Mouse (Mus musculus) CH12.LX (cell line): ENCODE data around the gene Ppp1r9b. TPM values are rescaled to one million over a fixed set of nuclear protein-coding genes. Genes with fewer than 3 reads are reported as not detected.

Experiments used
- DNase-seq: peaks from one replicate; pipeline ENCODE4 v3.0.0-alpha.2; 2013; ENCODE audit errors: extremely low read depth
- H3K27ac ChIP-seq: 2 replicates; pipeline ENCODE4 v1.5.1; 2012; ENCODE audit warnings: low read depth, mild to moderate bottlenecking, control low read depth, moderate library complexity; ENCODE audit not compliant: insufficient read depth
- H3K27me3 ChIP-seq: replicated peaks from 2 replicates; pipeline ENCODE3; 2012; ENCODE audit warnings: inconsistent platforms
- H3K36me3 ChIP-seq, 2 experiments: replicated peaks in 1 of 2; 2 replicates each; pipeline versions ENCODE3 to v1.6.1; 2012; ENCODE audit warnings: inconsistent platforms in 1 of 2, low read length in 1 of 2, mild to moderate bottlenecking in 1 of 2, mixed read lengths in 1 of 2, moderate library complexity in 1 of 2; ENCODE audit not compliant: control insufficient read depth in 1 of 2, insufficient read depth in 1 of 2
- H3K4me1 ChIP-seq, 2 experiments: 2 replicates each; pipeline ENCODE4 v1.6.1; 2012; ENCODE audit warnings: inconsistent platforms in 1 of 2, moderate library complexity in 1 of 2; ENCODE audit not compliant: insufficient read depth in 2 of 2, control insufficient read depth in 1 of 2
- H3K4me2 ChIP-seq: 2 replicates; pipeline ENCODE4 v1.6.1; 2012; ENCODE audit warnings: low read depth, mild to moderate bottlenecking, control low read depth; ENCODE audit not compliant: poor library complexity, insufficient read depth, severe bottlenecking
- H3K4me3 ChIP-seq, 3 experiments: fragments of 150-350 bp in 1 of 3; sonication (generic) in 1 of 3; replicated peaks in 1 of 3; 2 replicates each; pipeline versions ENCODE3 to v1.5.1; 2011 to 2012; ENCODE audit warnings: low read depth in 2 of 3, low read length in 2 of 3, mild to moderate bottlenecking in 2 of 3, moderate library complexity in 2 of 3, control low read depth in 1 of 3, improper control_type of control experiment in 1 of 3, inconsistent platforms in 1 of 3, mixed read lengths in 1 of 3; ENCODE audit not compliant: poor library complexity in 1 of 3
- H3K79me2 ChIP-seq: replicated peaks from 2 replicates; pipeline ENCODE4 v1.6.1; 2012; ENCODE audit warnings: mild to moderate bottlenecking, moderate library complexity; ENCODE audit not compliant: control insufficient read depth, poor library complexity, insufficient read depth, severe bottlenecking; ENCODE audit errors: extremely low read depth
- H3K9ac ChIP-seq: 2 replicates; pipeline ENCODE4 v1.6.1; 2012; ENCODE audit warnings: low read depth, mild to moderate bottlenecking, control low read depth, moderate library complexity; ENCODE audit not compliant: insufficient read depth
- H3K9me3 ChIP-seq: replicated peaks from 2 replicates; pipeline ENCODE3; 2012; ENCODE audit warnings: low read length, inconsistent platforms, mixed read lengths
- BHLHE40 ChIP-seq: IDR thresholded peaks from 2 replicates; pipeline ENCODE4 v1.6.1; 2011; ENCODE audit warnings: mild to moderate bottlenecking, low read depth, low read length, improper control_type of control experiment
- CHD1 ChIP-seq: IDR thresholded peaks from 2 replicates; pipeline ENCODE4 v1.6.1; 2012; ENCODE audit warnings: low read depth, low read length, improper control_type of control experiment, inconsistent platforms
- CHD2 ChIP-seq: IDR thresholded peaks from 2 replicates; pipeline ENCODE4 v1.6.1; 2011; ENCODE audit warnings: low read length, improper control_type of control experiment
- CTCF ChIP-seq, 2 experiments: IDR thresholded peaks in 1 of 2; conservative IDR thresholded peaks in 1 of 2; 2 replicates each; pipeline ENCODE4 v1.5.1; 2011 to 2012; ENCODE audit warnings: low read depth in 2 of 2, low read length in 2 of 2, improper control_type of control experiment in 1 of 2, inconsistent platforms in 1 of 2, mild to moderate bottlenecking in 1 of 2, moderate library complexity in 1 of 2
- E2F4 ChIP-seq: IDR thresholded peaks from 2 replicates; pipeline ENCODE4 v1.6.1; 2011; ENCODE audit warnings: low read depth, low read length, improper control_type of control experiment; ENCODE audit not compliant: insufficient replicate concordance
- ELF1 ChIP-seq: IDR thresholded peaks from 2 replicates; pipeline ENCODE4 v1.6.1; 2014; ENCODE audit warnings: low read depth, mild to moderate bottlenecking, inconsistent platforms, low read length, improper control_type of control experiment
- EP300 ChIP-seq: IDR thresholded peaks from 2 replicates; pipeline ENCODE4 v1.6.1; 2011; ENCODE audit warnings: low read length, improper control_type of control experiment
- ETS1 ChIP-seq: conservative IDR thresholded peaks from 2 replicates; pipeline ENCODE4 v1.6.1; 2012; ENCODE audit warnings: low read depth, mild to moderate bottlenecking, inconsistent platforms, low read length, improper control_type of control experiment, moderate library complexity
- GABPA ChIP-seq: IDR thresholded peaks from 2 replicates; pipeline ENCODE4 v1.6.1; 2012; ENCODE audit warnings: low read depth, low read length, improper control_type of control experiment, inconsistent platforms; ENCODE audit not compliant: insufficient replicate concordance
- HCFC1 ChIP-seq: IDR thresholded peaks from 2 replicates; pipeline ENCODE4 v1.6.1; 2012; ENCODE audit warnings: low read depth, mild to moderate bottlenecking, inconsistent platforms, low read length, improper control_type of control experiment
- IRF4 ChIP-seq: IDR thresholded peaks from 2 replicates; pipeline ENCODE4 v1.6.1; 2014; ENCODE audit warnings: low read depth, mild to moderate bottlenecking, inconsistent platforms, low read length, improper control_type of control experiment
- JUN ChIP-seq: IDR thresholded peaks from 2 replicates; pipeline ENCODE4 v1.6.1; 2011; ENCODE audit warnings: low read depth, mild to moderate bottlenecking, low read length, improper control_type of control experiment, moderate library complexity; ENCODE audit not compliant: insufficient read depth
- JUND ChIP-seq: conservative IDR thresholded peaks from 2 replicates; pipeline ENCODE4 v1.6.1; 2011; ENCODE audit warnings: low read depth, low read length, improper control_type of control experiment
- KAT2A ChIP-seq: IDR thresholded peaks from 2 replicates; pipeline ENCODE4 v1.6.1; 2012; ENCODE audit warnings: low read length, improper control_type of control experiment, inconsistent platforms; ENCODE audit not compliant: insufficient replicate concordance
- MAFK ChIP-seq: IDR thresholded peaks from 2 replicates; pipeline ENCODE4 v1.6.1; 2011; ENCODE audit warnings: low read length, improper control_type of control experiment; ENCODE audit not compliant: insufficient replicate concordance
- MAX ChIP-seq: IDR thresholded peaks from 2 replicates; pipeline ENCODE4 v1.6.1; 2011; ENCODE audit warnings: low read length, improper control_type of control experiment
- MAZ ChIP-seq: IDR thresholded peaks from 2 replicates; pipeline ENCODE4 v1.6.1; 2012; ENCODE audit warnings: low read depth, mild to moderate bottlenecking, inconsistent platforms, low read length, improper control_type of control experiment, moderate library complexity
- MEF2A ChIP-seq: IDR thresholded peaks from 2 replicates; pipeline ENCODE4 v1.6.1; 2014; ENCODE audit warnings: low read depth, mild to moderate bottlenecking, inconsistent platforms, low read length, improper control_type of control experiment, borderline replicate concordance
- MXI1 ChIP-seq: IDR thresholded peaks from 2 replicates; pipeline ENCODE4 v1.6.1; 2011; ENCODE audit warnings: mild to moderate bottlenecking, low read depth, low read length, improper control_type of control experiment
- NELFE ChIP-seq: IDR thresholded peaks from 2 replicates; pipeline ENCODE4 v1.6.1; 2011; ENCODE audit warnings: low read depth, low read length, improper control_type of control experiment
- NRF1 ChIP-seq: IDR thresholded peaks from 2 replicates; pipeline ENCODE4 v1.6.1; 2014; ENCODE audit warnings: low read depth, mild to moderate bottlenecking, inconsistent platforms, low read length, improper control_type of control experiment, moderate library complexity
- PAX5 ChIP-seq: IDR thresholded peaks from 2 replicates; pipeline ENCODE4 v1.6.1; 2012; ENCODE audit warnings: low read length, inconsistent platforms, mixed read lengths
- POLR2A ChIP-seq: IDR thresholded peaks from 2 replicates; pipeline ENCODE4 v1.6.1; 2011; ENCODE audit warnings: low read depth, mild to moderate bottlenecking, improper control_type of control experiment, low read length
- POLR2AphosphoS2 ChIP-seq: IDR thresholded peaks from 2 replicates; pipeline ENCODE4 v1.6.1; 2011; ENCODE audit warnings: low read depth, low read length, improper control_type of control experiment
- RAD21 ChIP-seq: IDR thresholded peaks from 2 replicates; pipeline ENCODE4 v1.6.1; 2011; ENCODE audit warnings: low read depth, mild to moderate bottlenecking, low read length, improper control_type of control experiment, moderate library complexity
- RCOR1 ChIP-seq: conservative IDR thresholded peaks from 2 replicates; pipeline ENCODE4 v1.6.1; 2012; ENCODE audit warnings: low read depth, mild to moderate bottlenecking, inconsistent platforms, low read length, improper control_type of control experiment
- SIN3A ChIP-seq: IDR thresholded peaks from 2 replicates; pipeline ENCODE4 v1.6.1; 2012; ENCODE audit warnings: low read length, improper control_type of control experiment, inconsistent platforms
- SMC3 ChIP-seq: IDR thresholded peaks from 2 replicates; pipeline ENCODE4 v1.6.1; 2011; ENCODE audit warnings: low read depth, low read length, improper control_type of control experiment
- TBP ChIP-seq: conservative IDR thresholded peaks from 2 replicates; pipeline ENCODE4 v1.6.1; 2011; ENCODE audit warnings: low read depth, low read length, improper control_type of control experiment
- TCF12 ChIP-seq: IDR thresholded peaks from 2 replicates; pipeline ENCODE4 v1.6.1; 2014; ENCODE audit warnings: low read depth, mild to moderate bottlenecking, inconsistent platforms, low read length, improper control_type of control experiment
- UBTF ChIP-seq: IDR thresholded peaks from 2 replicates; pipeline ENCODE4 v1.6.1; 2012; ENCODE audit warnings: low read depth, mild to moderate bottlenecking, inconsistent platforms, low read length, improper control_type of control experiment, moderate library complexity
- USF1 ChIP-seq: IDR thresholded peaks from 2 replicates; pipeline ENCODE4 v1.6.1; 2014; ENCODE audit warnings: low read depth, mild to moderate bottlenecking, inconsistent platforms, low read length, improper control_type of control experiment
- USF2 ChIP-seq: conservative IDR thresholded peaks from 2 replicates; pipeline ENCODE4 v1.6.1; 2011; ENCODE audit warnings: low read depth, low read length, improper control_type of control experiment
- ZC3H11A ChIP-seq: IDR thresholded peaks from 2 replicates; pipeline ENCODE4 v1.6.1; 2012; ENCODE audit warnings: low read depth, mild to moderate bottlenecking, inconsistent platforms, low read length, improper control_type of control experiment
- ZKSCAN1 ChIP-seq: IDR thresholded peaks from 2 replicates; pipeline ENCODE4 v1.6.1; 2012; ENCODE audit warnings: low read depth, inconsistent platforms, low read length, improper control_type of control experiment, borderline replicate concordance
- ZMIZ1 ChIP-seq: IDR thresholded peaks from 2 replicates; pipeline ENCODE4 v1.6.1; 2012; ENCODE audit warnings: low read depth, mild to moderate bottlenecking, inconsistent platforms, low read length, improper control_type of control experiment
- ZNF384 ChIP-seq: IDR thresholded peaks from 2 replicates; pipeline ENCODE4 v1.6.1; 2012; ENCODE audit warnings: low read depth, low read length, improper control_type of control experiment, inconsistent platforms
- dilution Hi-C: fragments of 300-500 bp; cut with MboI; formaldehyde crosslinking; loops from 2 replicates; pipeline ENCODE4 v1.14.3; 2020; ENCODE audit warnings: low sequenced_read_pairs; ENCODE audit not compliant: extremely low pct_unique_long_range_greater_than_20kb, extremely low pct_ligation_motif_present
- in situ Hi-C: fragments of 300-500 bp; cut with MboI; formaldehyde crosslinking; loops from 3 replicates; pipeline ENCODE4 v1.14.3; 2019; ENCODE audit warnings: low sequenced_read_pairs, low pct_ligation_motif_present, low pct_unique_long_range_greater_than_20kb, mixed read lengths
- polyA plus RNA-seq: library from polyadenylated mRNA; unstranded; fragments of >175 nt; gene quantifications from 2 replicates; pipeline ENCODE4 v1.2.1, GENCODE M21; 2012; ENCODE audit warnings: low read depth; ENCODE audit not compliant: insufficient read length
- total RNA-seq, 2 experiments: library from RNA; depleted of rRNA; stranded (reverse); fragments of 300-350 nt in 1 of 2; fragments of >200 nt in 1 of 2; gene quantifications; 2 replicates each; pipeline ENCODE4 v1.2.3; 2012 to 2014

Ppp1r9b gene
- total RNA-seq (2012; rRNA removed) (21.2 and 21.8 TPM in 2 replicates), total RNA-seq (2014; rRNA removed) (5.7 and 7.8 TPM in 2 replicates), polyA plus RNA-seq (20.3 and 21.2 TPM in 2 replicates)

GRCm38 (mm10) chr11:94990749-94991577 lies at the start of gene Ppp1r9b:
Gene Ppp1r9b, plus strand, starts transcription at chr11:94991035.
- Histone ChIP-seq H3K27me3 (peaks cover 9% of the 10 kb centered on the region), H3K4me1 (peaks cover 25 to 61% of the 10 kb centered on the region in 2 experiments), H3K4me2 (peak within 1 kb of the TSS; percentile 92), H3K27ac (peak within 1 kb of the TSS; percentile 12), H3K36me3 (peaks cover 0 to 19% of the 10 kb centered on the region in 2 experiments), H3K79me2 (0 out of 2 replicates have a peak, but pooled peaks cover 3% of the 10 kb centered on the region), H3K4me3 (peak within 1 kb of the TSS; percentile 65 to 78 (median 71)), H3K9me3 (no peaks in the 10 kb centered on the region), H3K9ac (peak within 1 kb of the TSS; percentile 84)
- dilution Hi-C loops, result no loop called here
- peak; percentile 89 for DNase-seq
- in situ Hi-C loops, result no loop called here
- TF ChIP-seq ZC3H11A, result no peak
- TF ChIP-seq MAFK, result no peak
- no peak for TF ChIP-seq RCOR1
- TF ChIP-seq TBP, result 0 out of 2 replicates have a peak, but pooled peaks have one; percentile 67
- TF ChIP-seq HCFC1, result peak; percentile 77
- no peak for TF ChIP-seq JUN
- TF ChIP-seq UBTF, result peak; percentile 96
- TF ChIP-seq E2F4, result no peak
- TF ChIP-seq POLR2AphosphoS2, result no peak
- peak; percentile 90 for TF ChIP-seq TCF12
- peak; percentile 39; the same call in 1 of the 2 replicates for TF ChIP-seq ZMIZ1
- TF ChIP-seq GABPA, result no peak
- TF ChIP-seq USF2, result no peak
- no peak for TF ChIP-seq PAX5
- peak; percentile 49; the same call in 1 of the 2 replicates for TF ChIP-seq BHLHE40
- TF ChIP-seq NELFE, result peak; percentile 77
- no peak for TF ChIP-seq USF1
- peak; percentile 87 for TF ChIP-seq POLR2A
- TF ChIP-seq SIN3A, result peak; percentile 70; the same call in 1 of the 2 replicates
- TF ChIP-seq CHD2, result no peak
- 0 out of 2 replicates have a peak, but pooled peaks have one; percentile 33 for TF ChIP-seq MEF2A
- TF ChIP-seq CTCF (conservative IDR thresholded peaks at IDR 0.05 in 1 of 2, IDR thresholded peaks at IDR 0.05 in 1 of 2; ENCODE audit: low read depth in 2 of 2, low read length in 2 of 2), result peak in 1 of 2 experiments; percentile 65; a peak in 2 of 4 replicates
- TF ChIP-seq SMC3, result no peak
- peak; percentile 5; the same call in 1 of the 2 replicates for TF ChIP-seq CHD1
- TF ChIP-seq ZKSCAN1, result no peak
- no peak for TF ChIP-seq ETS1
- TF ChIP-seq KAT2A, result no peak
- 0 out of 2 replicates have a peak, but pooled peaks have one; percentile 18 for TF ChIP-seq MXI1
- peak; percentile 88 for TF ChIP-seq ELF1
- TF ChIP-seq RAD21, result no peak; the same call in 1 of the 2 replicates
- no peak for TF ChIP-seq EP300
- TF ChIP-seq MAX, result no peak; the same call in 1 of the 2 replicates
- TF ChIP-seq NRF1, result 0 out of 2 replicates have a peak, but pooled peaks have one; percentile 9
- peak; percentile 60 for TF ChIP-seq ZNF384
- peak; percentile 40; the same call in 1 of the 2 replicates for TF ChIP-seq IRF4
- TF ChIP-seq MAZ, result peak; percentile 77; the same call in 1 of the 2 replicates
- no peak for TF ChIP-seq JUND
